Mouse (Mus musculus): ENCODE data around the gene 3110070M22Rik. TPM values are rescaled to one million over a fixed set of nuclear protein-coding genes. Genes with fewer than 3 reads are reported as not detected.

The 3110070M22Rik gene
- total and polyA plus RNA-seq, 3 experiments: 0.08 to 0.16 TPM; not detected in 1

- peaks cover 20% of the 10 kb centered on the region for H3K4me1 ChIP-seq (ENCODE audit: insufficient read depth, low read depth, low read length)
- ATAC-seq (ENCODE audit: extremely low read depth, insufficient number of reproducible peaks, low FRiP score, poor library complexity, severe bottlenecking) (peak; percentile 96), DNase-seq (ENCODE audit: low spot score) (peak; percentile 79)
- no peaks in the 10 kb centered on the region for H3K9me3 ChIP-seq (replicated peaks)
- TF ChIP-seq POLR2AphosphoS5 (IDR thresholded peaks at IDR 0.05; ENCODE audit: insufficient replicate concordance, low read depth, low read length): no peak
- no peak for TF ChIP-seq TAL1 (conservative IDR thresholded peaks at IDR 0.05; ENCODE audit: low read depth, low read length)
- TF ChIP-seq GATA2 (IDR thresholded peaks at IDR 0.05; ENCODE audit: borderline replicate concordance, low read depth, low read length): no peak
- TF ChIP-seq CTCF (IDR thresholded peaks at IDR 0.05; ENCODE audit: low read depth, low read length): no peak
- TF ChIP-seq GATA1 (IDR thresholded peaks at IDR 0.05; ENCODE audit: borderline replicate concordance, low read length): no peak
- H3K4me3 ChIP-seq (ENCODE audit: low read depth, low read length): peak within 1 kb of the TSS; percentile 74
- H3K27me3 ChIP-seq (ENCODE audit: insufficient read depth, low read length): no peaks in the 10 kb centered on the region
- H3K36me3 ChIP-seq (replicated peaks): peaks cover 46% of the 10 kb centered on the region
Measured at GRCm38 (mm10) chr13:119462596-119463560, 25.3 kb downstream of the 3110070M22Rik start, which contains the start of gene 4833420G17Rik. 4833420G17Rik (plus strand) TSS chr13:119462768.

GRCm38 (mm10) chr13:119461900-119462595 lies 26.1 kb downstream of the 3110070M22Rik start:
- H3K36me3 ChIP-seq (replicated peaks): peaks cover 42% of the 10 kb centered on the region
- peaks cover 20% of the 10 kb centered on the region for H3K4me1 ChIP-seq (ENCODE audit: insufficient read depth, low read depth, low read length)
- peak overlapping the region; percentile 74 for H3K4me3 ChIP-seq (ENCODE audit: low read depth, low read length)
- DNase-seq (ENCODE audit: low spot score) (peak; percentile 25), ATAC-seq (ENCODE audit: extremely low read depth, insufficient number of reproducible peaks, low FRiP score, poor library complexity, severe bottlenecking) (peak; percentile 54)
- no peaks in the 10 kb centered on the region for H3K9me3 ChIP-seq (replicated peaks)
- no peaks in the 10 kb centered on the region for H3K27me3 ChIP-seq (ENCODE audit: insufficient read depth, low read length)
- no peak; the same call in 1 of the 2 replicates for TF ChIP-seq POLR2AphosphoS5 (IDR thresholded peaks at IDR 0.05; ENCODE audit: insufficient replicate concordance, low read depth, low read length)
- TF ChIP-seq GATA2 (IDR thresholded peaks at IDR 0.05; ENCODE audit: borderline replicate concordance, low read depth, low read length): no peak
- no peak for TF ChIP-seq CTCF (IDR thresholded peaks at IDR 0.05; ENCODE audit: low read depth, low read length)
- no peak for TF ChIP-seq TAL1 (conservative IDR thresholded peaks at IDR 0.05; ENCODE audit: low read depth, low read length)
- TF ChIP-seq GATA1 (IDR thresholded peaks at IDR 0.05; ENCODE audit: borderline replicate concordance, low read length): no peak

GRCm38 (mm10) chr13:119456342-119456741 lies 31.8 kb downstream of the 3110070M22Rik start:
- peaks cover 59% of the 10 kb centered on the region for H3K36me3 ChIP-seq (replicated peaks)
- no peak overlapping the region for H3K4me3 ChIP-seq (ENCODE audit: low read depth, low read length)
- TF ChIP-seq GATA2 (IDR thresholded peaks at IDR 0.05; ENCODE audit: borderline replicate concordance, low read depth, low read length) (no peak), TAL1 (conservative IDR thresholded peaks at IDR 0.05; ENCODE audit: low read depth, low read length) (no peak), CTCF (IDR thresholded peaks at IDR 0.05; ENCODE audit: low read depth, low read length) (no peak), POLR2AphosphoS5 (IDR thresholded peaks at IDR 0.05; ENCODE audit: insufficient replicate concordance, low read depth, low read length) (no peak)

GRCm38 (mm10) chr13:119455082-119455481 lies 33.1 kb downstream of the 3110070M22Rik start:
- no peaks in the 10 kb centered on the region for H3K27me3 ChIP-seq (ENCODE audit: insufficient read depth, low read length)
- H3K4me3 ChIP-seq (ENCODE audit: low read depth, low read length): no peak overlapping the region
- no peaks in the 10 kb centered on the region; the same call in 1 of the 2 replicates for H3K9me3 ChIP-seq (replicated peaks)
- peaks cover 70% of the 10 kb centered on the region for H3K36me3 ChIP-seq (replicated peaks)
- no peak for TF ChIP-seq TAL1 (conservative IDR thresholded peaks at IDR 0.05; ENCODE audit: low read depth, low read length)
- no peak for TF ChIP-seq GATA2 (IDR thresholded peaks at IDR 0.05; ENCODE audit: borderline replicate concordance, low read depth, low read length)
- no peak for TF ChIP-seq GATA1 (IDR thresholded peaks at IDR 0.05; ENCODE audit: borderline replicate concordance, low read length)
- no peak for TF ChIP-seq CTCF (IDR thresholded peaks at IDR 0.05; ENCODE audit: low read depth, low read length)
- no peak for TF ChIP-seq POLR2AphosphoS5 (IDR thresholded peaks at IDR 0.05; ENCODE audit: insufficient replicate concordance, low read depth, low read length)
- ATAC-seq (ENCODE audit: extremely low read depth, insufficient number of reproducible peaks, low FRiP score, poor library complexity, severe bottlenecking) (no peak), DNase-seq (ENCODE audit: low spot score) (no peak)
- no peaks in the 10 kb centered on the region for H3K4me1 ChIP-seq (ENCODE audit: insufficient read depth, low read depth, low read length)

More at GRCm38 (mm10) chr13:119456342-119456741, 31.8 kb downstream of the 3110070M22Rik start:
- ATAC-seq (ENCODE audit: extremely low read depth, insufficient number of reproducible peaks, low FRiP score, poor library complexity, severe bottlenecking) (no peak), DNase-seq (ENCODE audit: low spot score) (no peak)
- no peaks in the 10 kb centered on the region for H3K27me3 ChIP-seq (ENCODE audit: insufficient read depth, low read length)
- H3K4me1 ChIP-seq (ENCODE audit: insufficient read depth, low read depth, low read length): no peaks in the 10 kb centered on the region
- H3K9me3 ChIP-seq (replicated peaks): no peaks in the 10 kb centered on the region

- H3K27me3 ChIP-seq (ENCODE audit: insufficient read depth, low read length): no peaks in the 10 kb centered on the region
- H3K9me3 ChIP-seq (replicated peaks): no peaks in the 10 kb centered on the region; the same call in 1 of the 2 replicates
- no peak overlapping the region for H3K4me3 ChIP-seq (ENCODE audit: low read depth, low read length)
- DNase-seq (ENCODE audit: low spot score) (no peak), ATAC-seq (ENCODE audit: extremely low read depth, insufficient number of reproducible peaks, low FRiP score, poor library complexity, severe bottlenecking) (no peak)
- TF ChIP-seq CTCF (IDR thresholded peaks at IDR 0.05; ENCODE audit: low read depth, low read length) (no peak), TAL1 (conservative IDR thresholded peaks at IDR 0.05; ENCODE audit: low read depth, low read length) (no peak), POLR2AphosphoS5 (IDR thresholded peaks at IDR 0.05; ENCODE audit: insufficient replicate concordance, low read depth, low read length) (no peak), GATA1 (IDR thresholded peaks at IDR 0.05; ENCODE audit: borderline replicate concordance, low read length) (no peak), GATA2 (IDR thresholded peaks at IDR 0.05; ENCODE audit: borderline replicate concordance, low read depth, low read length) (no peak)
- H3K36me3 ChIP-seq (replicated peaks): peaks cover 63% of the 10 kb centered on the region
- H3K4me1 ChIP-seq (ENCODE audit: insufficient read depth, low read depth, low read length): no peaks in the 10 kb centered on the region
Measured at GRCm38 (mm10) chr13:119453563-119453962, 34.6 kb downstream of the 3110070M22Rik start.
